Mouse (Mus musculus): ENCODE data around the gene Actl6b. TPM values are rescaled to one million over a fixed set of nuclear protein-coding genes. Genes with fewer than 3 reads are reported as not detected.
"Not testable (repeated sequence)": the region's sequence is repeated elsewhere in the genome, so short reads cannot be mapped to it uniquely, and the experiment has no call there.

The Actl6b gene
- polyA plus RNA-seq, 1 experiment from 2014 or later, result 7.3 TPM

DNA sequence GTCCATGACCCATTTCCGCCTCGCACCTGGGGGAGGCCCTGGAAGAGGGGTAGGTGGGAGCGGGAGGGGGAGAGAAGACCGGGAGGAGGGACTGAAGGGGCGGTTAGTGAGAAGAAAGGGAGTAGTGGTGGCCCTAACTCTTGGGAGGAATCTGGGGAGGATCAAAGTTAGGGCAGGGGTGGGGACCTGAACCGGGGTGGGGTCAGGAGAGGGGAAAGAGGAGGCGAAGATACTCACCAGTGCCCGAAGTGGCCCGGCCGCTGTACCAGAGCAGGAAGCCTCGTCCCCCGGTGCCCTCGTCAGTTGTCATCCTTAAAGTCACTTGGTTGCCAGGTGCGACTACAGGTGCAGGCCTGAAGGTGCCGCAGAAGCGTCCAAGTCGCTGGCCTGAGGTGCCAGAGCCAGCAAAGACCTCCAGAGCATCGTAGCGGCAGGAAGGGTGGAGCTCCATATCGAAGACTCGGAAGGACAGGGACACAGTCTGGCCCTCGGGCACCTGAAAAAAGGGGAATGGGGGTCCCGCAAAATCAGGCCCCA, 55.4 kb downstream of the Actl6b start:
- Histone ChIP-seq H3K4me1 (ENCODE audit: control insufficient read depth, insufficient read depth, low read length) (peaks cover 39% of the 10 kb centered on the region), H3K4me2 (replicated peaks; ENCODE audit: low read depth, low read length) (peak overlapping the region; percentile 40), H3K9me3 (ENCODE audit: control insufficient read depth, low read depth, low read length) (no peaks in the 10 kb centered on the region), H3K4me3 (ENCODE audit: low read depth, low read length) (peak overlapping the region; percentile 16; the same call in 1 of the 2 replicates), H3K27me3 (ENCODE audit: control insufficient read depth, insufficient read depth, low read length) (no peaks in the 10 kb centered on the region), H3K27ac (ENCODE audit: low read length) (no peak overlapping the region), H3K9ac (replicated peaks; ENCODE audit: low read depth, low read length) (0 out of 2 replicates have a peak overlapping the region, but pooled peaks have one; percentile 3), H3K36me3 (ENCODE audit: control insufficient read depth, insufficient read depth, low read length) (peaks cover 10% of the 10 kb centered on the region; the same call in 1 of the 2 replicates)
- ATAC-seq (ENCODE audit: insufficient number of reproducible peaks, insufficient read depth, low FRiP score, low read depth), result no peak
- WGBS, result 18% methylated on average over 23 of the region's 23 CpGs

GRCm38 (mm10) chr5:137609292-137609691, 56.0 kb downstream of the Actl6b start:
- no peaks in the 10 kb centered on the region for H3K9me3 ChIP-seq (ENCODE audit: control insufficient read depth, low read depth, low read length)
- peak overlapping the region; percentile 40; the same call in 1 of the 2 replicates for H3K4me2 ChIP-seq (replicated peaks; ENCODE audit: low read depth, low read length)
- H3K4me1 ChIP-seq (ENCODE audit: control insufficient read depth, insufficient read depth, low read length), result peaks cover 39% of the 10 kb centered on the region
- H3K4me3 ChIP-seq (ENCODE audit: low read depth, low read length), result no peak overlapping the region
- 61% methylated on average over 3 of the region's 3 CpGs for WGBS
- peaks cover 10% of the 10 kb centered on the region; the same call in 1 of the 2 replicates for H3K36me3 ChIP-seq (ENCODE audit: control insufficient read depth, insufficient read depth, low read length)
- no peak overlapping the region for H3K9ac ChIP-seq (replicated peaks; ENCODE audit: low read depth, low read length)
- H3K27me3 ChIP-seq (ENCODE audit: control insufficient read depth, insufficient read depth, low read length), result no peaks in the 10 kb centered on the region
- H3K27ac ChIP-seq (ENCODE audit: low read length), result no peak overlapping the region
- no peak for ATAC-seq (ENCODE audit: insufficient number of reproducible peaks, insufficient read depth, low FRiP score, low read depth)

DNA sequence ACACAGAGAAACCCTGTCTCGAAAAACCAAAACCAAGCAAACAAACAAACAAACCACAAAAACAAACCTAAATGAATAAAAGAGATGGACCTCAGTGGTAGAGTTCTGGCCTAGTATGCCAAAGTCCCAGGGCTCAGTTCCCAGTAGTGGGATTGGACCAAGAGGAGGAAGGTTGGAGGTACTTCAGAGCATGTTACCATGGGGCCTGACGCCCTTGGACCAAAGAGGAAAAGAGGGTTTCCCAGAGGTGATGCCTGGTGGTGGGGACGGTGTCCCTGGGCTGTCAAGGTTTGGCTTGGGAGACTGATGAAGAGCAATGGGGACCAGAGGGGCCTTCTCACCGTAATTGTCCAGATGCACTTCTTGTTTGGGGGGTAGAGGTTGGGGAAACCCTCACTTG, 56.7 kb downstream of the Actl6b start:
- no peaks in the 10 kb centered on the region for H3K27me3 ChIP-seq (ENCODE audit: control insufficient read depth, insufficient read depth, low read length)
- ATAC-seq (ENCODE audit: insufficient number of reproducible peaks, insufficient read depth, low FRiP score, low read depth), result no peak
- peaks cover 39% of the 10 kb centered on the region for H3K4me1 ChIP-seq (ENCODE audit: control insufficient read depth, insufficient read depth, low read length)
- H3K9ac ChIP-seq (replicated peaks; ENCODE audit: low read depth, low read length), result peak overlapping the region; percentile 18; the same call in 1 of the 2 replicates
- peak overlapping the region; percentile 51 for H3K4me2 ChIP-seq (replicated peaks; ENCODE audit: low read depth, low read length)
- WGBS, result 55% methylated on average over 4 of the region's 4 CpGs
- H3K36me3 ChIP-seq (ENCODE audit: control insufficient read depth, insufficient read depth, low read length), result peaks cover 10% of the 10 kb centered on the region; the same call in 1 of the 2 replicates
- peak overlapping the region; percentile 98; the same call in 1 of the 2 replicates for H3K27ac ChIP-seq (ENCODE audit: low read length)
- no peaks in the 10 kb centered on the region for H3K9me3 ChIP-seq (ENCODE audit: control insufficient read depth, low read depth, low read length)
- peak overlapping the region; percentile 30 for H3K4me3 ChIP-seq (ENCODE audit: low read depth, low read length)

DNA sequence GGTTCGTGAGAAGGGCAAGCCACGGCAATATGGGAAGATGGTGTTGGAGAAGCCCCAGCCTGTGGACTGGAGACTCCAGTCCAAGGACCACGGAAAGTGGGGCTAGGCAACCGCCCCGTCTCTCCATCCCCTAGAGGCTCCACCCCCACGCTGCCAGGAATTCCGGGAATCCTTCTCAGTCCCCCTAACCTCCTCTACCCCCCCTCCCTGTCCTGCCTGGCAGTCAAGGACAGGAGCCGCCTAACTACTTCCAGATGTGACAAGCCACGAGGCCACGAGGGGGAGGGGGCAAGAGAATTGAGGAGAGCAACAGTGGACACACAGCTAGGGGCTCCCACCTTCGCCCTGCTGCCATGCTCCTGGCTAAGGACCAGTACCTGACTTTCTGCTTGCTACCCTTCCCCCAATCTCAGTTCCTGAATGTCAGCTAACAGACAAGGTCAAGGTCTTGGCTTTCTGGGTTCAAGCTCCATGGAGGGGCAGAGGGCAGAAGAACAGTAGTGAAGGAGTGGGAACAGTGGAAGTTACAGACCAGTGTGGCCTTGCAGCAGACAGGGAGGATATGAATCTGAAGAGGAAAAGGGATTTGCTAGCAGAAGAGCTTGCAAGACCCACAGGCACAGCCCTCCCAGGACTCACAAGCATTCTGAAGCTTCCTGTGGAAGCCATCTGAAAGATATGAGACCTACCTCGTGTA, 57.4 kb downstream of the Actl6b start:
- Histone ChIP-seq H3K27ac (ENCODE audit: low read length) (peak overlapping the region; percentile 98), H3K4me1 (ENCODE audit: control insufficient read depth, insufficient read depth, low read length) (peaks cover 39% of the 10 kb centered on the region), H3K4me2 (replicated peaks; ENCODE audit: low read depth, low read length) (peak overlapping the region; percentile 51), H3K4me3 (ENCODE audit: low read depth, low read length) (peak overlapping the region; percentile 30), H3K9ac (replicated peaks; ENCODE audit: low read depth, low read length) (peak overlapping the region; percentile 33), H3K9me3 (ENCODE audit: control insufficient read depth, low read depth, low read length) (no peaks in the 10 kb centered on the region), H3K36me3 (ENCODE audit: control insufficient read depth, insufficient read depth, low read length) (peaks cover 10% of the 10 kb centered on the region; the same call in 1 of the 2 replicates), H3K27me3 (ENCODE audit: control insufficient read depth, insufficient read depth, low read length) (no peaks in the 10 kb centered on the region)
- ATAC-seq (ENCODE audit: insufficient number of reproducible peaks, insufficient read depth, low FRiP score, low read depth), result no peak; the same call in 1 of the 2 replicates
- 6% methylated on average over 12 of the region's 12 CpGs for WGBS

DNA sequence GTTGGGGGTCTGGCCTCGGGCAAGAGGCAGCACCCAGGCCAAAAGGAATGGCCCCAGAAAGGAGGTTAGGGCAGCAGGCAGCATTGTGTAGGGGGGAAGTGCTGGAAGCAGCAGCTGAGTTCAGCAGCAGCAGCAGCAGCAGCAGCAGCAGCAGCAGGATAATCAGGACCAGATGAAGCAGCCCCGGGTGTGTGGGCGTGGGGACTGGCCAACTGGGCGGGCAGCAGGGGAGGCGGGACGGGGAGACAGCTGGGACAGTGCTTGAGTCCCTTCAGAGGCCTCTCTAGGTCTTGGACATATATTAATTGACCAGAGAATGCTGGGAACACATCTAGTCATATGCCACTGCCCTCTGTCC, 57.9 kb downstream of the Actl6b start:
- no peaks in the 10 kb centered on the region for H3K9me3 ChIP-seq (ENCODE audit: control insufficient read depth, low read depth, low read length)
- peak overlapping the region; percentile 30 for H3K4me3 ChIP-seq (ENCODE audit: low read depth, low read length)
- H3K27ac ChIP-seq (ENCODE audit: low read length), result peak overlapping the region; percentile 98
- H3K9ac ChIP-seq (replicated peaks; ENCODE audit: low read depth, low read length), result peak overlapping the region; percentile 33; the same call in 1 of the 2 replicates
- no peaks in the 10 kb centered on the region for H3K27me3 ChIP-seq (ENCODE audit: control insufficient read depth, insufficient read depth, low read length)
- H3K36me3 ChIP-seq (ENCODE audit: control insufficient read depth, insufficient read depth, low read length), result peaks cover 10% of the 10 kb centered on the region; the same call in 1 of the 2 replicates
- peaks cover 39% of the 10 kb centered on the region for H3K4me1 ChIP-seq (ENCODE audit: control insufficient read depth, insufficient read depth, low read length)
- peak; percentile 40; the same call in 1 of the 2 replicates for ATAC-seq (ENCODE audit: insufficient number of reproducible peaks, insufficient read depth, low FRiP score, low read depth)
- 6% methylated on average over 6 of the region's 6 CpGs for WGBS
- peak overlapping the region; percentile 51 for H3K4me2 ChIP-seq (replicated peaks; ENCODE audit: low read depth, low read length)

GRCm38 (mm10) chr5:137613076-137613475, 59.8 kb downstream of the Actl6b start:
- no peaks in the 10 kb centered on the region for H3K9me3 ChIP-seq (ENCODE audit: control insufficient read depth, low read depth, low read length)
- H3K4me3 ChIP-seq (ENCODE audit: low read depth, low read length), result no peak overlapping the region
- no peaks in the 10 kb centered on the region for H3K36me3 ChIP-seq (ENCODE audit: control insufficient read depth, insufficient read depth, low read length)
- peaks cover 36% of the 10 kb centered on the region for H3K4me1 ChIP-seq (ENCODE audit: control insufficient read depth, insufficient read depth, low read length)
- 67% methylated on average over 5 of the region's 5 CpGs for WGBS
- no peak overlapping the region for H3K9ac ChIP-seq (replicated peaks; ENCODE audit: low read depth, low read length)
- no peaks in the 10 kb centered on the region for H3K27me3 ChIP-seq (ENCODE audit: control insufficient read depth, insufficient read depth, low read length)
- ATAC-seq (ENCODE audit: insufficient number of reproducible peaks, insufficient read depth, low FRiP score, low read depth), result no peak
- H3K27ac ChIP-seq (ENCODE audit: low read length), result peak overlapping the region; percentile 98; the same call in 1 of the 2 replicates
- no peak overlapping the region for H3K4me2 ChIP-seq (replicated peaks; ENCODE audit: low read depth, low read length)

DNA sequence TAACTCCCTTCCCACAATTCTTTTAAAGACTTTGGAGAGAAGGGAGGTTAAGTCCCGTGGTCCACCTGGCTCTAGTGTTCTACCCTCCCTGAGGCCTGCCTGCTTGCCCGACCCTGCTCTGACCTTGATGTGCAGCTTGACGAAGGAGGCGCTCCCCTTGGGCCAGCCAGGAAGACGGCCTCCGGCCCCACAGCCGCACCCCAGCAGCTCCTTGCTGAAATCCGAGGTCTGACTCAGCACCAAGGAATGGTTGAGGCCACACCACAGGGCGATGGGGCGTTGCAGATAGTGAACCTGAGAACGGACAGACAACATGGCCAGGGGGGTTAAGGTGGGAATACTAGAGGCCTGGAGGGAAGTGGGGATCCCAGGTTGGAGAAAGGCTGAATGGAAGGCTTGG, 60.2 kb downstream of the Actl6b start, which contains the start of gene Pcolce:
Gene Pcolce, minus strand, starts transcription at position 235 of the 400 bp plus-strand sequence.
- no peak within 1 kb of the TSS for H3K4me2 ChIP-seq (replicated peaks; ENCODE audit: low read depth, low read length)
- no peak within 1 kb of the TSS for H3K9ac ChIP-seq (replicated peaks; ENCODE audit: low read depth, low read length)
- ATAC-seq (ENCODE audit: insufficient number of reproducible peaks, insufficient read depth, low FRiP score, low read depth), result peak; percentile 54; the same call in 1 of the 2 replicates
- H3K4me3 ChIP-seq (ENCODE audit: low read depth, low read length), result no peak within 1 kb of the TSS
- no peaks in the 10 kb centered on the region for H3K9me3 ChIP-seq (ENCODE audit: control insufficient read depth, low read depth, low read length)
- 38% methylated on average over 11 of the region's 11 CpGs for WGBS
- H3K27me3 ChIP-seq (ENCODE audit: control insufficient read depth, insufficient read depth, low read length), result no peaks in the 10 kb centered on the region
- H3K4me1 ChIP-seq (ENCODE audit: control insufficient read depth, insufficient read depth, low read length), result peaks cover 32% of the 10 kb centered on the region
- H3K27ac ChIP-seq (ENCODE audit: low read length), result peak within 1 kb of the TSS; percentile 98; the same call in 1 of the 2 replicates
- no peaks in the 10 kb centered on the region for H3K36me3 ChIP-seq (ENCODE audit: control insufficient read depth, insufficient read depth, low read length)

- not testable (repeated sequence) for H3K27ac ChIP-seq (ENCODE audit: low read length); ATAC-seq (ENCODE audit: insufficient number of reproducible peaks, insufficient read depth, low FRiP score, low read depth); H3K9ac ChIP-seq (replicated peaks; ENCODE audit: low read depth, low read length); H3K36me3 ChIP-seq (ENCODE audit: control insufficient read depth, insufficient read depth, low read length); H3K9me3 ChIP-seq (ENCODE audit: control insufficient read depth, low read depth, low read length); H3K27me3 ChIP-seq (ENCODE audit: control insufficient read depth, insufficient read depth, low read length); H3K4me2 ChIP-seq (replicated peaks; ENCODE audit: low read depth, low read length); H3K4me3 ChIP-seq (ENCODE audit: low read depth, low read length)
- peaks cover 28% of the 10 kb centered on the region for H3K4me1 ChIP-seq (ENCODE audit: control insufficient read depth, insufficient read depth, low read length)
- WGBS, result 85% methylated on average over 2 of the region's 2 CpGs
Observed at GRCm38 (mm10) chr5:137614921-137615320, 61.6 kb downstream of the Actl6b start.
